Mouse (Mus musculus): ENCODE data around the gene Spag7.

GRCm38 (mm10) chr11:70678092-70678491, 8.9 kb upstream of the Spag7 start:
- TF ChIP-seq CTCF (IDR thresholded peaks at IDR 0.05; ENCODE audit: low read depth) (no peak), EP300 (IDR thresholded peaks at IDR 0.05; ENCODE audit: low read depth) (no peak)

All from liver, embryonic 14.5 days (tissue).